Mouse (Mus musculus) forebrain, embryonic 16.5 days (tissue): ENCODE data around the gene Abcc9. TPM values are rescaled to one million over a fixed set of nuclear protein-coding genes. Genes with fewer than 3 reads are reported as not detected.

ENCODE experiments used
- ATAC-seq: fragments of 200-750 bp; cut with Nextera tagmentation; 2 replicates; pipeline ENCODE4 v1.8.0; 2017; ENCODE audit warnings: mild to moderate bottlenecking, moderate library complexity
- H3K27ac ChIP-seq: fragments of 300-500 bp; sonication (generic); 2 replicates; pipeline ENCODE4 v1.5.1; 2014; ENCODE audit warnings: low read length, control low read depth
- H3K27me3 ChIP-seq: fragments of 300-500 bp; sonication (generic); replicated peaks from 2 replicates; pipeline ENCODE4 v1.6.1; 2014; ENCODE audit warnings: low read length; ENCODE audit not compliant: control insufficient read depth, insufficient read depth
- H3K36me3 ChIP-seq: fragments of 300-500 bp; sonication (generic); 2 replicates; pipeline ENCODE4 v1.6.1; 2014; ENCODE audit not compliant: control insufficient read depth, insufficient read depth
- H3K4me1 ChIP-seq: fragments of 300-500 bp; sonication (generic); replicated peaks from 2 replicates; pipeline ENCODE4 v1.6.1; 2014; ENCODE audit warnings: low read length; ENCODE audit not compliant: control insufficient read depth, insufficient read depth
- H3K4me2 ChIP-seq: fragments of 300-500 bp; sonication (generic); 2 replicates; pipeline ENCODE4 v1.6.1; 2014; ENCODE audit warnings: mild to moderate bottlenecking, low read length, control low read depth
- H3K4me3 ChIP-seq: fragments of 300-500 bp; sonication (generic); replicated peaks from 2 replicates; pipeline ENCODE4 v1.5.1; 2014; ENCODE audit warnings: mild to moderate bottlenecking, low read length, control low read depth
- H3K9ac ChIP-seq: fragments of 300-500 bp; sonication (generic); replicated peaks from 2 replicates; pipeline ENCODE4 v1.6.1; 2014; ENCODE audit warnings: low read depth, low read length, control low read depth
- H3K9me3 ChIP-seq: fragments of 300-500 bp; sonication (generic); 2 replicates; pipeline ENCODE4 v1.6.1; 2016; ENCODE audit warnings: low read length; ENCODE audit not compliant: control insufficient read depth
- WGBS: fragments of 180-500 bp; shearing (Covaris S2); extraction: QIAGEN DNeasy Blood & Tissue Kit; methylation state at CpG from one replicate; pipeline ENCODE4 v1.1.7; 2014; 5-methylcytosine and 5-hydroxymethylcytosine counted together
- polyA plus RNA-seq: library from polyadenylated mRNA; unstranded; fragments of >200 nt; fragmentation: Nextera tagmentation; extraction: Ambion mirVana; gene quantifications from 2 replicates; pipeline ENCODE4 v1.2.1, GENCODE M21; 2015

The Abcc9 gene
- polyA plus RNA-seq, 1 experiment from 2014 or later = 3.2 TPM

- Histone ChIP-seq H3K4me1 (no peaks in the 10 kb centered on the region), H3K36me3 (no peaks in the 10 kb centered on the region), H3K27me3 (no peaks in the 10 kb centered on the region), H3K9me3 (no peaks in the 10 kb centered on the region), H3K4me3 (no peak overlapping the region), H3K27ac (no peak overlapping the region), H3K9ac (no peak overlapping the region), H3K4me2 (no peak overlapping the region)
- no peak for ATAC-seq
- WGBS = 79% methylated on average over 1 of the region's 1 CpGs
These were observed 146.1 kb downstream of the Abcc9 start for GRCm38 (mm10) chr6:142555988-142556387.

DNA sequence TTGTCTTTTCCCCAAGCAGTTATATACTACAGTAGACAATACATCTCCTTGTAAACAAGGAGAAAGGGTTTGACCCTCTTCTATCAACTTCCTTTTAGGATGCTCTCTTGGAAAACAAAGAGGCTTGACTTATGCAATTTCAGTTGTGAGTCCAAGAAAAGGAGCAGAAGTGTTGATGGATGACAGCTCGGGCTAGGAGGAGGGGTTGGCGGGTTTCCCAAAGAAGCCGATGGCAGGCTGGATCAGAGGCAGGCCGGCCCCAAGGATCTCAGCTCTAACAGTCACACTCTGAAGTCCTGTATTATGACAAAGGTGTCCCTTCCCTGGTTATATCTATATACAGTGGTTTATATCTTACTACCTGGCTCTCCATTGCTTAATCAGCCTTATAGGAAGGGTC lies 150.6 kb downstream of the Abcc9 start:
- no peak for ATAC-seq
- WGBS = 74% methylated on average over 4 of the region's 4 CpGs
- H3K27me3 ChIP-seq = no peaks in the 10 kb centered on the region
- no peak overlapping the region for H3K4me3 ChIP-seq
- no peaks in the 10 kb centered on the region for H3K9me3 ChIP-seq
- no peaks in the 10 kb centered on the region for H3K36me3 ChIP-seq
- H3K4me1 ChIP-seq = no peaks in the 10 kb centered on the region
- no peak overlapping the region for H3K27ac ChIP-seq
- H3K4me2 ChIP-seq = no peak overlapping the region
- no peak overlapping the region for H3K9ac ChIP-seq

- Histone ChIP-seq H3K27ac (no peak overlapping the region), H3K9me3 (no peaks in the 10 kb centered on the region), H3K4me2 (no peak overlapping the region), H3K4me3 (no peak overlapping the region), H3K9ac (no peak overlapping the region), H3K36me3 (no peaks in the 10 kb centered on the region), H3K4me1 (no peaks in the 10 kb centered on the region), H3K27me3 (no peaks in the 10 kb centered on the region)
- 83% methylated on average over 4 of the region's 4 CpGs for WGBS
- no peak for ATAC-seq
These were observed 151.2 kb downstream of the Abcc9 start for GRCm38 (mm10) chr6:142550871-142551270.

DNA sequence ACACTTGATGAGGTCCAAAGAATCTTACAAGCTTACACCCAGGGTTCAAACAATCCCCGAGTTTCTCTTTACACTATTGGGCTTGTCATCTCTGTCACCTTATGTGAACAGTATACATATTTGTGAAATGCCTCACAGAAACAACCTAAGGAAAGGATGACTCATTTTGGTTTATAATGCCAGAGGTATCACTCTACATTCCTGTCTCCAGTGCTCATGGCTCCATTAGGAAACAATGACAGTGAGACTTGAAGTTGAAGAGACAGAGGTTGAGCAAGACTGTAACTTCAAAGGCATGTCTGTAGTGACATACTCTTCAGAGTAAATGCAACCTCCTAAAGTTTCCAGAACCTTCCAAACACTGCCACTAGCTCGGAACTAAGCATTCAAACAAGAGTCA lies 153.7 kb downstream of the Abcc9 start:
- Histone ChIP-seq H3K27ac (no peak overlapping the region), H3K4me3 (no peak overlapping the region), H3K4me2 (no peak overlapping the region), H3K36me3 (no peaks in the 10 kb centered on the region), H3K27me3 (no peaks in the 10 kb centered on the region), H3K9ac (no peak overlapping the region), H3K9me3 (no peaks in the 10 kb centered on the region), H3K4me1 (no peaks in the 10 kb centered on the region)
- no peak for ATAC-seq
- 90% methylated on average over 2 of the region's 2 CpGs for WGBS

DNA sequence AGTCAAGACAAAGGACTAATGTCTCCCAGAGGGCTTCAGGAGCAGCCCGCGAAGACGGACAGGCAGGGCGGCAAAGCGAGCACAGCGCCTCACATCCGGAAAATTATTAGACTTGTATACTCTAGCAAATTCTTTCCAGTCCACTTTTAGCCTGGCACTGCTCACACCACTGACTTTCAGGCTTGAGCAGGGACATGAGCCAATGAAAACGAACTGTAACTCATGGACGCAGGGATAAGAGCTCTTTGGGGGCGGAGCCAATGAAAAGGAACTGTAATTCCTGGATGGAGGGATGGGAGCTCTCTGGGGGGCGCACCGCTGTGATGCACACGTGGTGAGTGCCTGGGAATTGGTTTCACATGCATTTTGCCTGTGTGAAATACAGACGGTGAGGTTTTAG lies 157.0 kb downstream of the Abcc9 start:
- Histone ChIP-seq H3K36me3 (no peaks in the 10 kb centered on the region), H3K27me3 (no peaks in the 10 kb centered on the region), H3K9me3 (no peaks in the 10 kb centered on the region), H3K4me3 (no peak overlapping the region), H3K27ac (no peak overlapping the region), H3K4me2 (no peak overlapping the region), H3K4me1 (no peaks in the 10 kb centered on the region), H3K9ac (no peak overlapping the region)
- WGBS = 44% methylated on average over 14 of the region's 14 CpGs
- ATAC-seq = no peak

DNA sequence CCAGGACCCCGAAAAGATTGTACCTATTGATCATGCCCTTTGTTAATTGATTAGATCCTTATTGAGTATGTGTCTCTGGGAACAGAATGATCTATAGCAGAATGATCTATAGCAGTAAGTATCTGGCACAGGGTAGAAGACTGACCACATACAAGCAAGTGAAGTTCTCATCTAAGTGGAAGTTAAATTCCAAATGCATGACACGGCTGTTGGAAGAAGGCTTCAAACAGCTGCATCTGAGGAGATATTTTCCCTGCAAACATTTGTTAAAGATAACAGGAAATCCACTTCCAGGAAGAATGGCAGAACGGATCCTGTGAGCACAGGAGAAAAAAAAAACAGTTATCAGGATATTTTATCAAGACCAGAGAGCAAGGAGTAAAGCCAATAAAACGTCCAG lies 158.5 kb downstream of the Abcc9 start:
- Histone ChIP-seq H3K4me1 (no peaks in the 10 kb centered on the region), H3K4me3 (no peak overlapping the region), H3K36me3 (no peaks in the 10 kb centered on the region), H3K9me3 (no peaks in the 10 kb centered on the region), H3K4me2 (no peak overlapping the region), H3K9ac (no peak overlapping the region), H3K27ac (no peak overlapping the region), H3K27me3 (no peaks in the 10 kb centered on the region)
- ATAC-seq = no peak
- 85% methylated on average over 4 of the region's 4 CpGs for WGBS

- H3K9me3 ChIP-seq = no peaks in the 10 kb centered on the region
- no peaks in the 10 kb centered on the region for H3K27me3 ChIP-seq
- H3K4me3 ChIP-seq = no peak overlapping the region
- no peaks in the 10 kb centered on the region for H3K4me1 ChIP-seq
- H3K4me2 ChIP-seq = no peak overlapping the region
- WGBS = 89% methylated on average over 6 of the region's 6 CpGs
- ATAC-seq = no peak
- no peak overlapping the region for H3K27ac ChIP-seq
- no peaks in the 10 kb centered on the region for H3K36me3 ChIP-seq
- no peak overlapping the region for H3K9ac ChIP-seq
These were observed 159.3 kb downstream of the Abcc9 start for GRCm38 (mm10) chr6:142542800-142543175.

DNA sequence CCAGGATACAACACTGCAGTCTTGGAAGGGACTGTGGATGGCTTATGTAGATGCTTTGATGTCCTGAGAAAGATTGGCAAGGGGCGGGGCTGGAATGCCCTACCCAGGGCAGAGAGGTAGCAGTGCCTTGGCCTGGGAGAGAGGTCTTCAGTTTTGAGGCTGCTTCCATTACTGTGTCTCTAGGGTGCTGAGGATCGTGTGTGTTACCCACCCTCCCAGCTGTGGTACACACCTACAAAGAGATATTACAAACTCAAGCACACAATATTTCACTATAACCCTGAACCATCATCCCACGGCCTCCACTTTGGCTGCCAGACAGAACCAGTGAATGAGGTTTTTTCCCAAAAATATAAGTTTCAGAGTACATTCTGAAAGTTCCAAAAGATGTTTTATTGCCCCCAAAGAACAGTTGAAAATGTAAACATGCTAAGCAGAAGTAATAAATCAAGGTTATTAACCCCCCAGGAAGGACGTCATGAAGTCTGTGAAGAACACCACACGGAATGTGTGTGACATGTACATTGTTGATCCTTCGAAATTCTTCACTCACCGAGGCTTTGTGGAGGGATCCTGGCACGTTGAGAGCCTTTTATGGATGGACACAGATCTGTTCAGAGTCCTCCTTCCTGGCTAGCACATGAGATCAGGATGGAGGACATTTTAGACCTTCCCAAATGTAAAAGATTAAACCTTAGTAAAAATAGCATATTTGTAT lies 159.9 kb downstream of the Abcc9 start:
- H3K4me2 ChIP-seq = no peak overlapping the region
- no peaks in the 10 kb centered on the region for H3K27me3 ChIP-seq
- no peak overlapping the region for H3K4me3 ChIP-seq
- 85% methylated on average over 8 of the region's 8 CpGs for WGBS
- no peak overlapping the region for H3K9ac ChIP-seq
- H3K4me1 ChIP-seq = no peaks in the 10 kb centered on the region
- H3K27ac ChIP-seq = no peak overlapping the region
- H3K9me3 ChIP-seq = no peaks in the 10 kb centered on the region
- no peaks in the 10 kb centered on the region for H3K36me3 ChIP-seq
- no peak for ATAC-seq

- 88% methylated on average over 10 of the region's 10 CpGs for WGBS
- ATAC-seq = no peak
- no peaks in the 10 kb centered on the region for H3K9me3 ChIP-seq
These were observed 161.5 kb downstream of the Abcc9 start for GRCm38 (mm10) chr6:142540561-142541160.

More at GRCm38 (mm10) chr6:142540561-142541160, 161.5 kb downstream of the Abcc9 start:
- Histone ChIP-seq H3K4me3 (no peak overlapping the region), H3K4me2 (no peak overlapping the region), H3K27me3 (no peaks in the 10 kb centered on the region), H3K27ac (no peak overlapping the region), H3K9ac (no peak overlapping the region), H3K4me1 (no peaks in the 10 kb centered on the region), H3K36me3 (no peaks in the 10 kb centered on the region)
